Mouse (Mus musculus) heart, embryonic 10.5 days (tissue): ENCODE data around the gene Coq10a. TPM values are rescaled to one million over a fixed set of nuclear protein-coding genes. Genes with fewer than 3 reads are reported as not detected.
A peak's percentile ranks its signal among the peaks of the same experiment; 100 is the strongest.

Source experiments
- DNase-seq: peaks from one replicate; pipeline ENCODE4 v3.0.0-alpha.2; 2017; ENCODE audit warnings: low spot score
- H3K27ac ChIP-seq: fragments of 300-500 bp; sonication (generic); 2 replicates; pipeline ENCODE4 v1.5.1; 2016; ENCODE audit warnings: mild to moderate bottlenecking
- H3K27me3 ChIP-seq: fragments of 300-500 bp; sonication (generic); 2 replicates; pipeline ENCODE4 v1.6.1; 2016; ENCODE audit warnings: mild to moderate bottlenecking; ENCODE audit not compliant: poor library complexity, insufficient read depth, severe bottlenecking
- H3K36me3 ChIP-seq: fragments of 300-500 bp; sonication (generic); 2 replicates; pipeline ENCODE4 v1.6.1; 2016; ENCODE audit warnings: mild to moderate bottlenecking, moderate library complexity
- H3K4me1 ChIP-seq: fragments of 300-500 bp; sonication (generic); 2 replicates; pipeline ENCODE4 v1.6.1; 2016; ENCODE audit warnings: mild to moderate bottlenecking
- H3K4me3 ChIP-seq: fragments of 300-500 bp; sonication (generic); 2 replicates; pipeline ENCODE4 v1.5.1; 2016; ENCODE audit warnings: mild to moderate bottlenecking, moderate library complexity
- H3K9me3 ChIP-seq: fragments of 300-500 bp; sonication (generic); 2 replicates; pipeline ENCODE4 v1.6.1; 2016; ENCODE audit warnings: mild to moderate bottlenecking, moderate library complexity
- WGBS: fragments of 180-500 bp; shearing (Covaris S2); methylation state at CpG from one replicate; pipeline ENCODE4 v1.1.7; 2016; 5-methylcytosine and 5-hydroxymethylcytosine counted together
- polyA plus RNA-seq: library from polyadenylated mRNA; unstranded; fragments of >200 nt; fragmentation: Nextera tagmentation; extraction: Ambion mirVana; gene quantifications from 2 replicates; pipeline ENCODE4 v1.2.1, GENCODE M21; 2016

Gene Coq10a
- polyA plus RNA-seq, 1 experiment from 2014 or later, result 9.7 TPM

DNA sequence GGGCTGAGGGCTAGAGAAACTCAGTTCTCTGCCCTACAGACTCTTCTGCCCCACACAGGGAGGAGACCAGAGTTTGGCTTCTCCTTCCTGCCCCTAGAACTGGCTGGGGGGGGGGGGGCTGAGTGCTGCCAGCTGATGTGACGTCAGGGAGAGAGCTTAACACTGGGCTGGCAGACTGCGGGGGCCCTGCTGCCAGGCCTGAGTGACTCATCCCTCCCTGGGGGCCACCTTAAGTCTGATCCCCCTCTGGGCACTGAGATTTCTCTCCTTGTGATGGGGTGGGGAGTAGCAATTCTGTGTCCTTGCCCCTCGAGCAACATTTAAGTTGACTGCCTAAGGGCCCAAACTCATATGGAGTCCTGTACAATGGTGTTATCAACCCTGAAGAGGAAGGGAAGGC, 9.7 kb upstream of the Coq10a start:
- H3K4me3 ChIP-seq, result peak overlapping the region; percentile 100
- H3K27ac ChIP-seq, result 0 out of 2 replicates have a peak overlapping the region, but pooled peaks have one; percentile 99
- peaks cover 30% of the 10 kb centered on the region for H3K4me1 ChIP-seq
- H3K9me3 ChIP-seq, result no peaks in the 10 kb centered on the region
- 69% methylated on average over 3 of the region's 3 CpGs for WGBS
- H3K27me3 ChIP-seq, result no peaks in the 10 kb centered on the region
- H3K36me3 ChIP-seq, result peaks cover 52% of the 10 kb centered on the region
- no peak for DNase-seq

- DNase-seq, result no peak
- H3K4me1 ChIP-seq, result peaks cover 35% of the 10 kb centered on the region
- H3K9me3 ChIP-seq, result no peaks in the 10 kb centered on the region
- WGBS, result 57% methylated on average over 14 of the region's 14 CpGs
- peaks cover 47% of the 10 kb centered on the region for H3K36me3 ChIP-seq
- H3K27me3 ChIP-seq, result no peaks in the 10 kb centered on the region
- peak overlapping the region; percentile 100 for H3K4me3 ChIP-seq
- H3K27ac ChIP-seq, result peak overlapping the region; percentile 99
These were observed 9.2 kb upstream of the Coq10a start for GRCm38 (mm10) chr10:128377940-128378448.

- WGBS, result under 1% methylated on average over 46 of the region's 47 CpGs
- Histone ChIP-seq H3K4me3 (peak overlapping the region; percentile 100), H3K9me3 (no peaks in the 10 kb centered on the region), H3K27me3 (no peaks in the 10 kb centered on the region), H3K36me3 (peaks cover 41% of the 10 kb centered on the region), H3K4me1 (peaks cover 37% of the 10 kb centered on the region), H3K27ac (peak overlapping the region; percentile 99)
- DNase-seq, result no peak
These were observed 8.6 kb upstream of the Coq10a start for GRCm38 (mm10) chr10:128377222-128377939.

DNA sequence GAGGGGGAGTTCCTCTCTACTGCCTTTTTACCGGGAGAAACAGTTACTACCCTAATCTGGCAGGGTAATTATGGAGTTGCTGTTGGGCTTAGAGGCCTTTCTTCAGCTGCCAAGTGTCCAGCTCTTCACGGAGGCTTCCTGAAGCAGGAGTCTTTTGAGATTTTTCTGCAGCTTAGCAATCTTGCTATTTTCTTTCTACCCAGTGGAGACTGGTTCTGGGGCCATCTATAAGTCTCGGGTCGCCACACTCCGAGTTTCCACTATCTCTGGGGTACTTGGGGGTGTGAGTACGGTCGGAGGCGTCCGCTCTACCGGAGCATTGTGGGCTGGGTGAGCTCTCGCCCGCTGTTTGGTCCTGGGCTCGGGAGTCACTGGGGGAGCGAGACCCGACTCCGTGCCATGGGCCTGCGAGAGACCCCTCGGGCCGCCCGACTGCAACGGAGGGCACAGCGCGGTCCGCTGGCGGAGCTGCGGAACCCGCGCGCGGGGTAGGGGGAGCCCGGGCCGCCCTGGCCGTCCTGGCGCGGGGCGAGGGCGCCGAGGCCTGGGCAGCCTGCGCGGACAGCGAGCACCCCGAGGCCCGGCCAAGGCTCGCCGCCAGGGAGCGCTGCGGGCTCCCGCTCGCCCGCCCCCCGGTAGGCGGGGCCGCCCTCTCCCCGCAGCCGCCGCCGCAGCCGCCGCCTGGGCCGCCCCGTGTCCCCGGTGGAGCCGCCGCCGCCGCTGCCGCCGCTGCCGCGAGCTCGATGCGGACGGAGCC, 7.8 kb upstream of the Coq10a start, which contains the start of gene Ankrd52:
Gene Ankrd52, plus strand, starts transcription at position 661 of the 757 bp plus-strand sequence.
- peaks cover 34% of the 10 kb centered on the region for H3K36me3 ChIP-seq
- peak; percentile 92 for DNase-seq
- H3K9me3 ChIP-seq, result no peaks in the 10 kb centered on the region
- H3K4me3 ChIP-seq, result peak within 1 kb of the TSS; percentile 100
- H3K27me3 ChIP-seq, result no peaks in the 10 kb centered on the region
- peaks cover 37% of the 10 kb centered on the region for H3K4me1 ChIP-seq
- peak within 1 kb of the TSS; percentile 99 for H3K27ac ChIP-seq
- WGBS, result 1% methylated on average over 59 of the region's 73 CpGs

DNA sequence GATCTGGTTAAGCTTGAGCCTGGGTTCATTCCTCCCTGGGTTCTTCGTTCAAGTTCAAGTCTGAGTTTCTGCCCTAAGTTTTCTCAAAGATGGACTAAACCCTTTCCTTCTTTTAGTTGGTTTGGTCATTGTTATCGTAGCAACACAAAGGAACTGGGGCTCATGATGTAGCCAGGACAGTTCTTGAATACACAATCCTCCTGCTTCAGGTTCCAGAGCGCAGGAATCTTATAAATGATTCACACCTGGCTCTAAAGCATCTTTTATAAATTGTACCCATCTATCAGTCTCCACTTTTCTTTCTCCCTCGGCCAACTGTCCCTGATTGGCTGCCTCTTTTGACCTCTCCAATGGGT, 7.3 kb upstream of the Coq10a start:
- H3K36me3 ChIP-seq, result peaks cover 28% of the 10 kb centered on the region
- no peak for DNase-seq
- no peaks in the 10 kb centered on the region for H3K9me3 ChIP-seq
- H3K4me1 ChIP-seq, result peaks cover 37% of the 10 kb centered on the region
- H3K27me3 ChIP-seq, result no peaks in the 10 kb centered on the region
- H3K4me3 ChIP-seq, result peak overlapping the region; percentile 100
- peak overlapping the region; percentile 99 for H3K27ac ChIP-seq
- 47% methylated on average over 4 of the region's 4 CpGs for WGBS

DNA sequence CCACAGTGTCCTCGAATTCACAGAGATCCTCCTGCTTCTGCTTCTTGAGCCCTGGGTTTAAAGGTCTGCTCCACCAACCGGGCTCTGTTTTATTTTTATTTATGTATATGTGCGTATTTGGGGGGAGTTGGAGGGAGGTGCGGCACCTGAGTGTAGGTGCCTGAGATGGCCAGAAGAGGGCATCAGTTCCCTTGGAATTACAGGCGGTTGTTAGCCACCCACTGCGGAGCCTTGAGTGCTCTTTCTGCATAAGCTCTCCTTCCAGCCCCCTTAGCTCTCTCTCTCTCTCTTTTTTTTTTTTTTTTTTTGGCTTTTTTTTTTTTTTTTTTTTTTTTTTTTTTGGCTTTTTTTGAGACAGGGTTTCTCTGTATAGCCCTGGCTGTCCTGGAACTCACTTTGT, 5.6 kb upstream of the Coq10a start:
- no peak for DNase-seq

DNA sequence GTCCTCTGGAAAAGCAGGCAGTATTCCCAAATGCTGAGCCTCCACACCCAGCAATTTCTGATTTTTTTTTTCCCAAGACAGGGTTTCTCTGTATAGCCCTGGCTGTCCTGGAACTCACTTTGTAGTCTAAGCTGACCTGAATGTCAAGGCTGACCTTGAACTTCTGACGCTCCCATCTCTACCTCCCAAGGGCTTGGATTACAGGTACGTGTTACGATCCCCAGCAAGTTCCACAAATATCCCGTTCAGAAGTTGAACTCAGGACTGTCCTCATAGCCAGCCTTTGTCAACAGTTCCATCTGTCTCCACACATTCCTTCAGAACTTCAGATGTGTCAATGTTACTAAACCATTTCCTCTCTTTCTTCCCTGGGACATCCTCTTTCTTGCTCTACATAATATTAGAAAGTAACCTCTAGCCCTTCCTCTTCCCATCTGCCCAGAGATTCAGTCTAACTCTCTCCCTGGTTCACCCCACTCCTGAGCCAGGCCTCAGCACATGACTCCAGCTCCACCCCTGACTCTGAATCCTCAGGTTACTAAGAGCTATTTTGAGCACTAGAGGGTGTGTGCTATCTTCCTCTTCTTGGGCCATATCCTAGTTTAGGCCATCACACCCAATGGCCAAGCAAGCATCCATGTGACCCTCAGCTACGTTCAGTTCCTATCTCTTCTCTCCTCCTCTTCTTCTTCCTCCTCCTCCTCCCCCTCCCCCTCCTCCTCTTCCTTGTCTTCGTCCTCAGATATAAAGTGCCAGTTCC, 4.4 kb upstream of the Coq10a start:
- H3K27me3 ChIP-seq, result no peaks in the 10 kb centered on the region
- no peaks in the 10 kb centered on the region for H3K36me3 ChIP-seq
- peak overlapping the region; percentile 29; the same call in 1 of the 2 replicates for H3K27ac ChIP-seq
- 54% methylated on average over 6 of the region's 6 CpGs for WGBS
- H3K4me3 ChIP-seq, result 0 out of 2 replicates have a peak overlapping the region, but pooled peaks have one; percentile 5
- DNase-seq, result no peak
- H3K4me1 ChIP-seq, result peaks cover 39% of the 10 kb centered on the region
- H3K9me3 ChIP-seq, result no peaks in the 10 kb centered on the region

More for the DNA sequence above, 5.6 kb upstream of the Coq10a start:
- H3K4me3 ChIP-seq, result no peak overlapping the region
- no peak overlapping the region for H3K27ac ChIP-seq
- H3K27me3 ChIP-seq, result no peaks in the 10 kb centered on the region
- H3K9me3 ChIP-seq, result no peaks in the 10 kb centered on the region
- H3K36me3 ChIP-seq, result peaks cover 12% of the 10 kb centered on the region
- peaks cover 43% of the 10 kb centered on the region for H3K4me1 ChIP-seq
- WGBS, result 79% methylated on average over 6 of the region's 6 CpGs

DNA sequence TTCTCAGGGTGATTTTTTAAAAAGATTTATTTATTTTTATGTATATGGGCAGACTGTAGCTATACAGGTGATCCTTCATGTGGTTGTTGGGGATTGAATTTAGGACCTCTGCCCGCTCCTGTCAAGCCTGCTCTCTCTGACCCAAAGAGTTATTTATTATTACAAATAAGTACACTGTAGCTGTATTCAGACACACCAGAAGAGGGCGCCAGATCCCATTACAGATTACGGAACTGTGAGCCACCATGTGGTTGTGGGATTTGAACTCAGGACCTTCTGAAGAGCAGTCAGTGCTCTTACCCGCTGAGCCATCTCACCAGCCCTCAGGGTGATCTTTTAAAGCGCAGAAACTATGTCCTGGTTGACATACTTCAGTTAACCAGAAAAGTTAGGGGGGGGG, 3.3 kb upstream of the Coq10a start:
- whole genome bisulfite sequencing, result 80% methylated on average over 5 of the region's 5 CpGs
- Histone ChIP-seq H3K9me3 (no peaks in the 10 kb centered on the region), H3K27me3 (no peaks in the 10 kb centered on the region), H3K4me3 (no peak overlapping the region), H3K27ac (no peak overlapping the region), H3K36me3 (no peaks in the 10 kb centered on the region), H3K4me1 (peaks cover 40% of the 10 kb centered on the region)
- no peak for DNase-seq

GRCm38 (mm10) chr10:128370601-128371000, 1.8 kb upstream of the Coq10a start:
- 54% methylated on average over 4 of the region's 4 CpGs for WGBS
- DNase-seq, result no peak
- H3K27ac ChIP-seq, result no peak overlapping the region

GRCm38 (mm10) chr10:128370021-128370420, 1.2 kb upstream of the Coq10a start:
- Histone ChIP-seq H3K9me3 (no peaks in the 10 kb centered on the region), H3K4me3 (no peak overlapping the region), H3K4me1 (peaks cover 29% of the 10 kb centered on the region), H3K27me3 (no peaks in the 10 kb centered on the region), H3K27ac (no peak overlapping the region), H3K36me3 (peaks cover 6% of the 10 kb centered on the region)
- no peak for DNase-seq
- 61% methylated on average over 5 of the region's 6 CpGs for WGBS

More at GRCm38 (mm10) chr10:128370601-128371000, 1.8 kb upstream of the Coq10a start:
- H3K4me3 ChIP-seq, result no peak overlapping the region
- H3K27me3 ChIP-seq, result no peaks in the 10 kb centered on the region
- peaks cover 29% of the 10 kb centered on the region for H3K4me1 ChIP-seq
- H3K9me3 ChIP-seq, result no peaks in the 10 kb centered on the region
- H3K36me3 ChIP-seq, result peaks cover under 1% of the 10 kb centered on the region; the same call in 1 of the 2 replicates

DNA sequence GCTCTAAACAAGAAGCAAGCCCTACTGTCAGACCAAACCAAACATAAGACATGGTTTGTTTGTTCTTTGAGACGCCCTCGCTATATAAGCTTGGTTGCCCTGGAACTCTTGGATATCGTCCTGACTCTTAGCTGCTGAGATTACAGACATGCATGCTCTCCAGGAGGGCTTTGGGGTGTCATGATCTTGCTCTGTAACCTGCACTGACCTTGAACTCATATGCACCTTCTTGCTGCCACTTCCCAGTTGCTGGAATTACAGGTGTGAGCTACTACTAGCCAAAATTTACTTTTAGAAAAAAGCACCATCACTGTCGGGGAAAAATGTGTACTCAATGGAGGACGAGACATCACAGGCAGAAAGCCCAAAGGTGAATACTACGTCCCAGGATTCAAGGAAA, 802 bp upstream of the Coq10a start:
- H3K36me3 ChIP-seq, result peaks cover 9% of the 10 kb centered on the region
- DNase-seq, result no peak
- peak overlapping the region; percentile 86 for H3K27ac ChIP-seq
- 76% methylated on average over 6 of the region's 6 CpGs for WGBS
- H3K27me3 ChIP-seq, result no peaks in the 10 kb centered on the region
- no peaks in the 10 kb centered on the region for H3K9me3 ChIP-seq
- H3K4me1 ChIP-seq, result peaks cover 29% of the 10 kb centered on the region
- peak overlapping the region; percentile 80 for H3K4me3 ChIP-seq

DNA sequence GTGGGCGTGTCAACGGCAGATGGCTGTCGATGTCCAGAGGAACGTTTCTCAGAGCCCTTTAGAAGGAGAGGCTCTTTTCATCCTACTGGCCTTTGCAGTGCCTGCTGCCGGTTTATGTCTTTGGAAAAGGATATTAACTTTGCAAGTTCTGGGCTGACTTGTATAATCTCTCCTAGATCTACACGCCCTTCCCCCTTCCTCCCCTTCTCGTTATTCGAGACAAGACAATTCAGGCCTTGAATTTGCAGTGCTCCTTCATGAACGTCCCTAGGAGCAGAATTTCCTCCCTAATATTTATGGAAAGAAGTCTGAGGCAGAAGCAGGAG, 384 bp upstream of the Coq10a start:
- H3K4me3 ChIP-seq, result peak overlapping the region; percentile 80
- H3K9me3 ChIP-seq, result no peaks in the 10 kb centered on the region
- H3K36me3 ChIP-seq, result peaks cover 11% of the 10 kb centered on the region
- peaks cover 29% of the 10 kb centered on the region for H3K4me1 ChIP-seq
- 6% methylated on average over 9 of the region's 9 CpGs for WGBS
- DNase-seq, result no peak
- H3K27ac ChIP-seq, result peak overlapping the region; percentile 86
- H3K27me3 ChIP-seq, result no peaks in the 10 kb centered on the region
